Mouse (Mus musculus) urinary bladder, postnatal 10 days (tissue): ENCODE results near the gene Iqschfp.

Experiments
- DNase-seq: peaks from one replicate; pipeline ENCODE4 v3.0.0; 2022; ENCODE audit warnings: low spot score

Iqschfp gene

DNA sequence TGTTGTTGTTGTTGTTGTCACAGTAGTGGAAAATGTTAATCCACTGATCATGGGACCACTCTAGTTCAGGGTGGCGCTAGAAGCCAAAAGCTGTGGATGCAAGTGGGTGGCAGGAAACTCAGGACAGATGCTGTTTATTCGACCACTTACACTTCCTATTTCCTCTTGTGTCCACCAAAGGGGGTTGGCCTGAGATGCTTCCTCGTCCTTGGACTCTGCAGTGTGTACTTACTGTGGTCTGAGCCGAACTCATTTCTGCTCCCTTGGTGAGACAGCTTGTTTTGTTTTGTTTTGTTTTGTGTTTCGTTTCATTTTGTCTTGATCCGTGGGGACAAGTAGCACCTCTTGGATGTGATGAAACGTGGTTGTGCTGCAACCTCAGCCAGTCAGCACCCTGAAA lies 750.9 kb downstream of the Iqschfp start:
- no peak for DNase-seq

DNA sequence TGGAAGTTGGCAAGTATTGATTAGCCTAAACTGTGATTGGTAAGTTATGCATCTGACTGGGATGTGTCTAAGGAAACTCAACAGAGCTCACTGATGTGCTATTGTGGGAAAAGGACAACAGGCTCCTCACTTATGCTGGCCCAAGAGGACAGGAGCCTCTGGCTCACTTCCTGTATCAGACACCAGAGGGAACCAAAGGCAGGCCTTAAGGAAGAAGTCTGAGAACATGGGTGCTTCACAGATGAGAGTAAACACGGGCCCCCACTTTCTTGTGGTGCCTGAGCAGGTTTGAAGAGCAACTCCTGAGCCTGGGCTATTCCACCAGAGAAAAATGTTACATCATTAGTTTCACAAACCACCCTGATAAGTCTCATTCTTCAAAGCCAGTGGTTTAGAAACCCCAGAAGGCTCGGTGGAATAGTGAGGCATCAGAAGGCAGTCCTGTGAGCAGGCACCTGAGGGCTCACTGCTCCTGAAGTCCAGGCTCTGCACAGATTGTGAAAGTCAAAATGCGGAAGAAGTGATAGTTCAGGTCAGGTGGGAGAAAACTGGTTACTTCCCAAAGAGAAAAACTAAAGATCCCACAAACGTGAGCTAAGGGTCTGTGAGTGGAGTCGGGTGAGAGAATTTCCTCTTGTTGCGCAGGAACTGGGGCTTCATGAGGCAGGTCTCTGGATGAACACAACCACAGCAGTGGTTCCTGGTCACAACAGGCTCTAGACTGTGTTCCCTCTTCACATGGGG lies 754.5 kb downstream of the Iqschfp start:
- DNase-seq: no peak

DNA sequence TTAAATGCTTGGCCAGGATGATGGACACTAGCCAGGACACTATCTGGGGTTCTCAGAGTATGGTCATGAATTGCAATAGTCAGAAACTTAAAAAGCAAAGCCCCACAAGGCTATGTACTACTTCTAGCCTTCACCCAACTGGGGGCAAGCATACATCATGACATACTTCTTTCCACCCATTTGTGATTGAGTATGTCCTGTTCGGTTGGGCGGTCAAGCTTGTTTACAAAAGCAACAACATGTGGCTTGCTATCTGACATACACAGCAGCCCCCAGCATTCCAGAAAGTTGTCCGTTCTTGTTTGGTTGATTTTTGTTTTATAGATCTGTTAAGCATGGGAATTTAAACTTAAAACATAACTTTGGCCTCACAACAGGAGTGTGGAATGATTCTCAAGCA lies 755.2 kb downstream of the Iqschfp start:
- no peak for DNase-seq

DNA sequence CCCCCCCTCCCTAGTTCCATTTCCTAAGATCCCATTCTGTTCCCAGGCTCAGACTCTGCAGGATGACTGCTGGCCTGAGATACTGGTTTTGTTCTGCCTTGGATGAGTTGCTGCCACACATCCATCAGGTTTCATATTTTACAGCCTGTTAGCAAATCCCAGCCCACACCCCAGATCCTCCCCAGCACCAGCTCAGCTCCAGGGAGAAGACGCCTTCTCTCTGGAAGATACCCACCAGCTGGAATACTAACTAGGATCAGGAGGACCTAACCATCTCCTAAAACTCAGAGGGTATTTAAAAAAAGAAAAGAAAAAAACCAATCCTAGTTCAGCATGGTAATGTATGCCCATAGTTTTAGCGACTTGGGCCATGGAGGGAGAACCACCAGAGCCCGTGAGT lies 758.2 kb downstream of the Iqschfp start:
- no peak for DNase-seq

DNA sequence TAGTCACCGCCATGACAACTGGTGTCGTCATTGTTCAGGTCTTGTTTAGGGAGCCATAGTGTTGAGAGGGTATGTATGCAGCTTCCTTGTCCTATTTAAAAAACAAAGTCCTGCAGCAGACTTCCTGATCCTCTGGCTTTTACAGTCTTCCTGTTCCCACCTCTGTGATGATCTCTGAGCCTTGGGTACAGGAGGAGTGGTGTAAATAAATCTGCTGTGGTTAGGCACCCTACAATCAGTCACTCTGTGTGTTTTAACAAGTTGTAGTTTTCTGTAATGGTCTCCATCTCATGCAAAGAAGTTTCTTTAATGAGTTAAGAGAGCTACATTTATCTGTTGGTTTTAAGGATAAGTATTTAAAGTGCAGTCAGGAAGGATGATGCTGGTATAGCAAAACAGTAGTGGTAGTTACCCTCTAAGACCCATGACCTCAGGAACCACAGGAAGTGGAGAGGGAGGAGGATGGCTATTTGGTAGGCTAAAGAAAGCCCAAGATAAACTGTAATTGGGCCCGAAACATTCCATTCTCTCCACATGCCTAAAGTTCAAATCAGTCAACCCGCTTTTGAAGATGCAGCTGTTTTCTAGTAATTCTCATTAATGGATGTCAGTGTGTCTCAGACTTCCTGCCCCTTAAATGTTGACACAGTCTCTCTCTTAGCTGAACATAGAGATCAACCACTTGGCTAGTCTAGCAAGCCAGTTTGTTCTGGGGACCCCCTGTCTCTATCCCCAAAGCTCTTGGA lies 764.7 kb downstream of the Iqschfp start:
- DNase-seq: no peak

DNA sequence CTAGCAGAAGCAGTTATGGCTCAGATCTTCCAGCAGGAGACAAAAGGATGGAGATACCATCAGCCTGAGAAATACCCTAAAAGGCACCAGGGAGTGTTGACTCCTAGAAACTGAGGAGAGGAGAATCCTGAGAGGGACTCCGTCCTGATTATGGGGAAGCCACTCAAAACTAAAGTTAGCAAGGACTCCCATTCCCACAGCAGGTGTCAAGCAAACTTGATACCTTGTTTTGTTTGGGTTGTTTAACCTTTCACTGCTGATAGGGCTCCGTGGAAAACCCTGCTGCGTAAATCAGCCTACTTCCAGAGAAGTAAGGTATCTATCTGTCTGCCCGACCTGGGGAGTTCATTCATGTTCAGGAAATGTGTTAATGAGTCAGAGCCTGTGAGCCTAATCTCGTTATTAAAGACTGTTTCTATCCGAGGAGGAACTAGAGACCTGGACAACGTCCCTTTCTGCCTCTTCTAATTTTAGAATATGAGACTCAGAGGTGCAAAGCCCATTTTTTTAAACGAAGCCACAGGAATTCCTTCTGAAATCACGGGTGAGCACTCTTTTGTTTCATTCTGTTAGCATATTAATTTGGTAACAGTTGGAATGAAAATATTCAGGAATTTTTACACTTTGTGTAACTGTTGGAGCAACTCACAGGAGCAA lies 765.7 kb downstream of the Iqschfp start:
- no peak for DNase-seq

DNA sequence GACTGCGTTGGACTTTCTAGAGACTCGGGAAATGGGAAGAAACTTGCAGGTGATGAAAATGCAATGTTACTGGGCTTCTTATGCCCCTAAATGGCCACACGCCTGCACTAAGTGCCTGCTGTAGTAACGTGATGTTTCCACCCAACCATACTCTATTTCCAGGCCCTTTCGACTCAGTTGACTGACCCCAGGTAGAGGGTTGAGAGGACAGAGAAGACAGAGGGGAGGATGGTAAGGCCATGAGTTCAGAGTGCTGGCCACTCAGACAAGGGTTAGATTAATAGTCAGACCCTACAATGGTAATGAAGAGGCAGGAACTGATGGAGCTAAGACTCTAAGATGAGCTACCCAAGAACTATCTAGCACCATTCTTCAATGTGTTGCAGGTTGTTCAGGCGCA lies 768.0 kb downstream of the Iqschfp start:
- DNase-seq: no peak

DNA sequence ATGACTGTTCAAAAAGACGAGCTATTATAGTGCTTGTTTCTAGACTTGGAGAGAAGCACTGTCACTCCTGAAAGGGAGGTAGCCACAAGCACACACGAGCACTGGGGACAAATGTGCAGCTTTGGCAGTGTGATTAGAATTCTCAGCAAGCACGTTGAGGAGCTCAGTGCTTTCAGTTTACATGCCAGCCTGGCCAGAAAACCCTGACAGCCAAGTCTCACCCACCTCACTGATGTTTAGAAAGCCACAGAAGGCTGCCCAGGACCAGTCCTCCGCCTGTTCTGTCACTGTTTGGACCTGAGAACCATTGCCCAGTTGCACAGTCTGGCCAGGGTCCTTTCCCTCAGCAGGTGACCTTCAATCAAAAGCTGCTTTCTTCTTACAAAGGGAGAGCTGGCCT lies 768.5 kb downstream of the Iqschfp start:
- no peak for DNase-seq

DNA sequence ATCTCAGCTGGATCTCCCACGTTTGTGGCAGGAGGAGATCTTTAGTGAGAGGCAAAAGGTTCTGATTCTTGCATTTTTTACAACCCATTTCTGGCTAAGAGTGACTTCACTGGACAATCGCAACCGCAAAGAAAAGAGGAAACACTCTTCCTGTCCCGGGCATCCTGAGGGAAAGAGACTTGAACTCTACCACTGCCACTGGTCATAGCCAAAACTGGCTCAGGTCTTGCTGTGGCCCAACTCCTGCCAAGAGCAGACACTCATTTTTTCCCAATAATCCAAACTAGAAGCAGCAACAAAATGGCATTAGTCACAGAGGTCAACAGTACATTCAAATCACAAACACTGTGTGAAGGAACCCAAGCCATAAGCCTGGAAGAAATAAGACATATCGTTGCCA lies 770.4 kb downstream of the Iqschfp start:
- DNase-seq: no peak

DNA sequence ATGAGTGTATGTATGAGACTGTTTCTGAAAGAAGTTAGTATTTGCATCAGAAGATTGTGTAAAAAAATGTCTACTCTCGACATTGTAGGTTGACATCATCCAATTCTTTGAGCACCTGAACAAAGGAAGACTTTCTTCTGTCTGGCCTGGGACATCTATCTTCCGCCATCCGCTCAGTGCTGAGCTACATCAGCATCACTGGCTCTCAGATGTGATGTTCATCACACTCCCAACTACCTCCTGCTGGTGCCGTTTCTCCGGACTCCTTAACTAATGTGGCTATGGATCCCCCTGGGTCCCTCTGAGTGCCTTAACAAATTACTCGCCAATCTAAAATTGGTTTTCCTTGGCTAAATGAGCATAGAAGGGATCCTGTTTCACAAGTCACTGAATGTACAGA lies 772.3 kb downstream of the Iqschfp start:
- DNase-seq: no peak

DNA sequence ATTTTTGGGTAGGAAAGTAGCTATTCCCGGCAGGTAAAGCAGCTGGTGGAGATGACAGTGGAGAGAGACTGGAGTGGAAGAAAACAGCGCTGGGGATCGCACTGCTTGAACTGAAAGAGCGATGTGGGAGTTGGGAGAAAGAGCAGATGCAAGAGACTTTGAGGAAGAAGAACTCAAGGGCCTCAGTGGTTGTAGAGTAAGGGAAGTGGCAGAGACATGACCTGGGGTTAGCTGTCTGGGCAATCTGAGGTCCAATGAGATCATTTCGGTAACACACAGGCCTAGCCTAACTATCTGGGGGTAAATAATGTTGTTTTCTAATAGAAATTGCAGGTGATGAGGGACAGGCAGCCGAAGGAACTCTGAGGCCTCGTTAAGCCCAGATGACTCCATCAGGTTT lies 774.3 kb downstream of the Iqschfp start:
- no peak for DNase-seq

DNA sequence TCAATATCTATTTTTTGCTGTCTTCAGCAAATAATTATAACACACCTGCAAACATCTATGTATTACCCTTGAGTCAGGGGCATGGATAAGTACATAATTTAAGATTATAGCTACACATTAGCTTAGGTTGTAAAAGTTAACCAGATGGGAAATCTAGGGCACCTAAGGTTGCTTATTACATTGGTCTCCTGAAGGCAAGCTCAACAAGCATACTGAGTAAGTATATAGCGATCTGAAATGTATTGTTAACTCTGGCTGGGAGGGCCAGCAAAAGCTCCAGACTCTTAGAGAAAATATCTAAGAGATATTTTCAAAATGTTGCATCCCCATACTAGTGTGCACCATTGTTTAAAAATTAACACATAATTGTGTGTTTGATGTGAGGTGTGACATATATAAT lies 775.8 kb downstream of the Iqschfp start:
- no peak for DNase-seq

DNA sequence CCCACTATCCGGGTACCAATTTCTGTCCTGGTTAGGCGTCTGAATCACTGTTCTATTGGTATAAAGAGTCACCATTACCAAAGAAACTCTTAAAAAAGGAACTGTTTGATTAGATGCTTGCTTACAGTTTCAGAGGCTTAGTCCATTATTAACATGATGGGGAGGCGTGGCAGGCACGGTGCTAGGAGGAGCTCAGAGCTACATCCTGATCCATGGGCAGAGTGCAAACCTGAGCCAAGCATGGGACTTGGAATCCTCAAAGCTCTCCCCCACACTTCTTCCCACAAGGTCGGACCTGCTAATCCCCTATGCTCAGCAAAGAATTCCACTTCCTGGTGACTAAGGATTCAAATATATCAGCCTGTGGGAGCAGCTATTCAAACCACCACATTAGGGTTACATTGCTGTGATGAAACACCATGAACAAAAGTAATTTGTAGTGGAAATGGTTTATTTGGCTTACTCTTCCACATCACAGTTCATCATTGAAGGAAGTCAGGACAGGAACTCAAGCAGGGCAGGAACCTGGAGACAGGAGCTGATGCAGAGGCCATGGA lies 777.5 kb downstream of the Iqschfp start:
- no peak for DNase-seq

DNA sequence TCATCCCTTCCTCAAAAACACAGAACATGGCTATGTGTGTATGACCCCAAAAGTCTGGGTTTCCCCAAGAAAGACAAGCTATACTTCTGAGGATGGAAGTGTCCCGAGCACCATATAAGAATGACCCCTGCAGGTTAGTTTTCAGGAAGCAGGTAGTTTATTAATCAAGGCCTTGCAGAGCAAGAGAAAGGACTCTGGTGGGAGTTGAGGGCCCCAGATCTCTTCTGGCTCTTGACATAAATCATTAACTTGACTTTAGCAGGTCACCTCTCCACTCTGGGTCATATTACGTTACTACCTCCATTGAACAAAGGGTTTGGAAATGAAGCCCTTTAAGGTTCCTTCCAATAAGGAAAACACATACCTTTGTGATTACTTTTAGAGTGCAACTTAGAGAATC lies 782.7 kb downstream of the Iqschfp start:
- DNase-seq: no peak

DNA sequence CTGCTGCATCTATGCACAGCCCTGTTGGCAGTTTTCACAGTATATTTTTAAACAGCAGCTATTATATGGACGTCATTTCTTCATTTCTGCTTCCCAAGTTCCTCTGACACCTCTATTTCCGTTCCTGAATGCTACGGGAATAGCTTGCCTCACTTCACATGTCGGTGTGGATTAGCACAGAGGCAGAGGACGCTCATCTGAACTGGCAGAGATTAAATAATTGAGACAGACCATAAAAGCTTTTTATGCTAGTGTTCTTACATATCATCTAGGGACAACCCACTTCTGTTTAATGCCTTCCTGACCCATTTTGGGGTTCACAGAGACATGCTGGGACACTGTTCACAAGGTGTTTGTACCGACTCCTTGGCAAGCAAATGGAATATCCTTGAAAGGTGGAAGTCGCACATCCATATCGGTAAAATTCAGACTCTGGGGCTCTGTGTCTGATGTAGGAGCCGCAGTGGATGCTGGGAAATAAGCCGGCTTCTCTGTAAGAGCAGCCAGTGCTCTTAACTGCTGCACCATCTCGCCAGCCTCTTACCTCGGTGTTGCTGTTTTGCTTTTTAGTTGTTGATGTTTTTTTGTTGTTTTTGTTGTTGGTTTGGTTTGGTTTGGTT lies 783.3 kb downstream of the Iqschfp start:
- no peak for DNase-seq
